Mouse (Mus musculus): Measurements from ENCODE around the gene Porcn.
A peak's percentile ranks its signal among the peaks of the same experiment; 100 is the strongest.

Porcn gene

DNA sequence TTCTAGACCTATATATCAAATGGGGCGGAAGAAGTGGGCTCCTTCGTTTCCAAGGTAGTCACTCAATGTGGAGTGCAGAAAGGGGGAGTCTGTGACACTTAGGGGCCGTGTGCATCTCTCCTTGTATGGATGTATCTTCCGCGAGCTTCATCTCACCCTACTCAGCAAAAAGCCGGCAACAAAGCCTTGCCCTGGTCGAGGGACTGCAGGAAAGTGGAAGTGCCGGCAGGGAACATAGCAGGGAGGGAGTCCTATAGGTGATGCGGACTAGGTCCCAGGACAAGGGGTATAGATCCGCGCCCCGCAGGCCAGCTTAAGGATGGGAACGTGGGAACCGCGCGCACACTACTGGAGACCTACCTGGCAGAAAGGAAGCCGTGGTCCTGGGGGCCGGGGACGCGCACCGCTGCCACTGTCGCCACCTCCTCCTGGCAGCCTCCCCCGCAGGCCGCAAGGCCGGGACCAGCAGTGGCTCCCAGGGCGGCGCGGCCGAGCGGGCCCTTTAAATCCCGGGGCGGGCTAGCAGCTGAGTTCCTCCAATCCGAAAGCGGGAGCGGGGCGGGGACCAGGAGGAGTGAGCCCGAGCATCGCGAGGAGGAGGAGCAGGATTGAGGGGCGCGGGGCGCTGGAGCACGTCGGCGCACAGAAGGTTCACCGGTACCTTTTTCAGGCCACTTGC, at the start of gene Porcn:
TSS of gene Porcn (minus strand) at position 511 of the 679 bp plus-strand sequence.
- peak; percentile 81 for DNase-seq

DNA sequence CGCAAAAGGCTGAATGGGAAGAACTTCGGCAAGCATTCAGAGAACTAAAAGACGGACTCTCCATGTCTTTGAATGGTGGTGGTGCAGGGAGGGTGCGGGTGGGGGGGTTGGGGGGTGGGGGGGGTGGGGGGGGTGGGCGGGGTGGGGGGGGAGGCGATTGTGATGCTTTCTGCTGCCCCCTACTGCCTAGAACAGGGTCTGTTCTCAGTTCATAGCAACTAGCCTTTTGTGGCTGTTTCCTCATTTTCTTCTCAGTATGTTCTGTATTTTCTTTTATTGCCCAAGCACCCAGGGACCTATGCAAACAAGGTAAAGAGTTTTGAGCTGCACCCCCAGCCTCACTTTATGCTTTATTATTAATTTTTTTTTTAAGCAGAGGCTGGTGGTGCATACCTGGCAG, 49.5 kb upstream of the Porcn start:
- DNase-seq: no peak

DNA sequence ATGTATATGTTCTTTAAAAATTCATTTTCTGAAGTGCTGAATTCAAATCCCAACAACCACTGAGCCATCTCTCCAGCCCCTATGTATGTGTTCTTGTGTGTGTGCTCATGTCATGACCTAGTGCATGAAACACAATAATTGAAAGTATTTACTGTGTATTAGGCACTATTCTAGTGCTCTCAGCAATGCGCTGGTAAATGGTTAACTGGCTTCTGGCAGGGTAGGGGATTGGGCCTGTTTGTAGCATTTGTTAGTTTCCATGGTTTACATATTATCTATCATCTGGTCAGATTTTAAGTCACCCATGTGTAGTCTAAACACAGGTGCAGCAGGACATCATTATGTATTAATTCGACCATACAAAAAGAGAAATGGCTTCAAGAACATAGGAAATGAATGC, 47.4 kb upstream of the Porcn start:
- DNase-seq: no peak

DNA sequence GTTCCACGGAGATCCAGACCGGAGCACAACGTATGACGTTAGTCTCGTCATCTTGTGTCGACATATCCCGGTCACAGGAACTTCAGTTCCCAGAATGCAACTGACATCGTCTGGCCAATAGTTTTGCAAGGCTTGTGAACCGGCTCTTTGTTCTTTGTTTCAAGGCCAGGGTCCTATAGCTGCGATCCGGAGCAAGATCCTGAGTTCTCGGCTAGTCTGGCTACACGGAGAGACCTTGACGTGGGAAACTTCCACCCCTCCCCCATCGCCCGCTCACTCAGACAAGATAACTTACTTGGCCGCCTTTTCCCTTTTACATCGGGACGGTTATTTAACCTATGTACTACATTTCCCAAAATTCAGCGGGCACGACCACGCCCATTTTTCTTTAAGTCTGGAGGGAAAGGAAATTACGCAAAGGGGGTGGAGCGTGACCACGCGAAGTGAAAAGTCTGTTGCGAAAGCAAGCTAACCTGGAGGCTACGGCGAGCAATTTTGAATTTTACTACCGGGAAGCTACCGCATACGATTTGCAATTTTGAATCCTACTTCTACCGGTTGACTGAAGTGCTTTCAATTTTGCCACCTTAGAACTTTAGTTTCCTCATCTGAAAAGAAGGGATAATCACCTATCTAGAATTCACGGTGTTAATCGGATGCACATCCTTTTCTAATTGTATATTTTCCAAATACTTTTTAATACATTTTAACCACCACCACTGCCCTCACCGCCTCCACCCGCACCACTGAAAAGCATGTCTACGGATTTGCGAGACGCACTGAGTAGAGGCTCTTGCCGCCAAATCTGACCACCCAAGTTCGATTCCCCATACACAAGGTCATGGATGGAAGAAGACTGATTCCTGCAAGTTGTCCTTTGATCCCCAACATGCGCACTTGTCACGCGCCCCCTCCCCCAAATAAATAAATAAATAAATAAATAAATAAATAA, 46.3 kb upstream of the Porcn start, which contains the start of gene Ftsj1:
TSS of gene Ftsj1 (minus strand) at position 73 of the 952 bp plus-strand sequence.
- DNase-seq: peak; percentile 63

- DNase-seq: no peak
These were observed 45.5 kb upstream of the Porcn start for GRCm38 (mm10) chrX:8251789-8252333.

DNA sequence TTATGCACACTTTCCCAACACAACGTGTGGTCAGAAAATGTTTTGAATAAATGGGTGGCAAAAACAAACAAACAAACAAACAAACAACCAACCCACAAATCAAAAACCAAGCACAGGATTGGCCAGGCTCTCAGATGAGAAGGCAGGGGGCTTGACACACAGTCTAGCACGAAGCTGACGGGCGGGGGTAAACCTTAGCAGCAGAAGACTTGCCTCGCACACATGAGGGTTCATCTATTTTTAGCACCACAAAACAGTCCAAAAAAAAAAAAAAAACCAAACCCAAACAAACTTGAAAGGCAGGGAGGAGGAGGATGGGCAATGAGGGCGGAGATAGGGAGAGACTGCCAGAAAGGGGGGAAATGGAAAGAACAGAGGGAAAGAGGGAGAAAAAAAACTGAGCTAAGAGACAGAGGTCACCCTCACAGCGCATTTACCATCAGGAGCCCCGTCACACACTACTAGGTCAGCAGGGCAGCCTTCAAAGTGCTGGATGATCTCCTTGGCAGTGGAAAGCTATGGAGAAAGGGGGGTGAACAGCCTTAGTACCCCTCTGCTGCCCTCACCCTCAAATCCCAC, 42.3 kb upstream of the Porcn start:
- DNase-seq: no peak

GRCm38 (mm10) chrX:8247680-8248079, 41.4 kb upstream of the Porcn start:
- no peak for DNase-seq

- DNase-seq: no peak
These were observed 32.6 kb upstream of the Porcn start for GRCm38 (mm10) chrX:8238804-8239395.

- DNase-seq: no peak
These were observed 30.4 kb upstream of the Porcn start for GRCm38 (mm10) chrX:8236704-8237103.

- DNase-seq: no peak
These were observed 27.3 kb upstream of the Porcn start for GRCm38 (mm10) chrX:8233602-8234001.

GRCm38 (mm10) chrX:8230272-8230671, 23.9 kb upstream of the Porcn start:
- DNase-seq: no peak

DNA sequence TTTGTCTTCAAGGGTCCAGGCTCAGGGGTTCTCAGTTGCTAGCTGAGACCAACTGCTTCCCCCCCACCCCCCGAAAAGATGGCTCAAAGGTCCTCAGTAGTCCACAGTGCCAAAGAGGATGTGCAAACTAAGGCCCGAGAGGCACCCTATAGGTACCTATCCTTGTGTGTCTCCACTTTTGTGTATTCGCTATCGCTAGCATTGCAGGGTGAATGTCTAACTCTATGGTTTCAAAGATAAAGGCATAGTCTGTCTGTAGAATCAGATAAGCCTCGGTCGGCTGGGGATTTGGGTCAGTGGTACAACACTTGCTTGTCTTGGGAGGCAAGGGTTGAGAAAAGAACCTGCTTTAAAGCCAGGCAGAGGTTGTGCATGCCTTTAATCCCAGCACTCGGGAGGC, 17.1 kb upstream of the Porcn start:
- DNase-seq: no peak

DNA sequence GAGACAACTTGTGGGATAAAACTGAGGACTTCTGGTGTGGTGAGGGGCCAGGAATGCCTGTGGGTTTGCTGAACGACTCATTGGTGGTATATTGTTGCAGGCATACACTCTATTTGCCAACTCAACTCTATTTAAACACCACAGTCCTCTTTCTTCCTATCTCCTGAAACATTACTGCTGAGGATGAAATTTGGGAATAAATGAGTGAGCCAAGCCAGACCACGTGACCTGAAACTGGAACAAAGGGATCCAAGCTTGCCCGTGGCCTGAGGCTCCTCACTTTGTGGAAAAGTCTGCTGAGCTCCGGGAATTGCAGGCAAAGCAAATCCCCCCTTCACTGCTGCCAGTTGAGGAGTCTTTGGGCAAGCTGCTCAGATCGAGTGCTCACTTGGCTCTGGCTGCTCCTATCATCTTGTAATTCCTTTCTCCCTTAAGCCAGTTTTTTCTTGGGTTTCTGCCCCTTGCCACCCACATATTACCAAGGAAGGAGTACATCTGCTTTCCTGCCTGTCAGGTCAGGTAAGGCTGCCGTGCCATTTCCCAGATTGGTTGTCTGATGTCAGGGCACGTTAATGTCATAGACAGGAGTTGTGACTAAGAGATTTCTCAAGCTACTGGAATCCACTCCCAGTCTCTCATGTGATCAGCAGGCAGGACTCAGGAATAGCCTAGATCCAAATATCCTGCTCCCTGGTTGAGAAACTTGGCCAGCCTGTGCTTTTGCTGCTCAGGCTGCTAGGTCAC, 16.5 kb upstream of the Porcn start:
- DNase-seq: peak; percentile 4

DNA sequence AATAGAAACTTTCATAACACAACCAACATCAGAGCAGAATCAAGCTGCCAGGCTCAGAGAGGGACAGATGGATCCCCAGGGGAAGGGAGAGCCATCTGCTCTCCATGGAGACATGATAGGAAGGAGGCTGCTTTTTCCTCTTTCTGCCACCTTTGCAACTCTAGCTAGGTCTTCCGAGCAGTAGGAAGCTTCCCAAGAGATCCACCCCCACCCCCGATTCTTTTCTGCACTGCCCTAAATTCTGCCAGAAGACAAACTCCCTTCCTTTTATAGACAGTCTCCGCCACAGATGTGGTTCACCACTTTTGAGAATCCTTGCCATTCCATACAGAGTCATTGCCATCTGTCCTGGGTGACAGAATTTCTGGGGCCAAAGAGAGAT, 16.0 kb upstream of the Porcn start:
- peak; percentile 4 for DNase-seq

DNA sequence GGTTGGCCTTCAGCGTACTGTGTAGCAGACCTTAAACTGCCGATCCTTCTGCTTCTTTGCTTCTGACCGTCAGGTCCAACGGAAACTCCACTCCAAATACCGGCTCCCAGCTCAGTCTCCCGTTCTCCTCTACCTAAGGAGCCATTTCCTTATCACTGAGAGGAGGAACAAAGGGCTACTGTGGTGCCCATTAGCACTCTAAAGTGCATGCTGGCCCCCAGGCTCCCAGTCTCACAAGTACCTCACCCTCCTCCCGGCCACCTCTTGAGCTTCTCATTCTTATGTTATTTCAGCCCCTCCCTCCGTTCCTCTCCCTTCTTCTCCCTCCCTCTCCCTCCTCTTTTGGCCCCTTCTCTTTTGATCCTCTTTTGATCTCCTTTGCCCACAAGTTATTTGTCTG, 13.3 kb upstream of the Porcn start:
- DNase-seq: no peak

DNA sequence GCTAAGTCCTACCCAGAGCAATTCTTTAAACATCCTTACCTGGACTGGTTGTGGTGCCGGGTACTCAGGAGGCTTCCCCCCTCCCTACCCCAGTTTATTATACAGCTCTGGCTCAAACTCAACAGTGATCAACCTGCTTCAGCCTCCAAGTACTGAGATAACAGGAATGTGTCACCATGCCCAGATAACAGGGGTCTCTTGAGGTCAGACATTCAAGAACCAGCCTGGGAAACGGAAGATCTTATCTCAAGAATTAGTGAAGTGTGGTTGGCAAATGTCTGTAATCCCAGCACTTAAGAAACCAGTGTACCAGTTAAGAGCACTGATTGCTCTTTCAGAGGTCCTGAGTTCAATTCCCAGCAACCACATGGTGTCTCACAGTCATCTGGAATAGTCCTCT, 11.8 kb upstream of the Porcn start:
- no peak for DNase-seq

GRCm38 (mm10) chrX:8217383-8217782, 11.1 kb upstream of the Porcn start:
- DNase-seq: no peak

DNA sequence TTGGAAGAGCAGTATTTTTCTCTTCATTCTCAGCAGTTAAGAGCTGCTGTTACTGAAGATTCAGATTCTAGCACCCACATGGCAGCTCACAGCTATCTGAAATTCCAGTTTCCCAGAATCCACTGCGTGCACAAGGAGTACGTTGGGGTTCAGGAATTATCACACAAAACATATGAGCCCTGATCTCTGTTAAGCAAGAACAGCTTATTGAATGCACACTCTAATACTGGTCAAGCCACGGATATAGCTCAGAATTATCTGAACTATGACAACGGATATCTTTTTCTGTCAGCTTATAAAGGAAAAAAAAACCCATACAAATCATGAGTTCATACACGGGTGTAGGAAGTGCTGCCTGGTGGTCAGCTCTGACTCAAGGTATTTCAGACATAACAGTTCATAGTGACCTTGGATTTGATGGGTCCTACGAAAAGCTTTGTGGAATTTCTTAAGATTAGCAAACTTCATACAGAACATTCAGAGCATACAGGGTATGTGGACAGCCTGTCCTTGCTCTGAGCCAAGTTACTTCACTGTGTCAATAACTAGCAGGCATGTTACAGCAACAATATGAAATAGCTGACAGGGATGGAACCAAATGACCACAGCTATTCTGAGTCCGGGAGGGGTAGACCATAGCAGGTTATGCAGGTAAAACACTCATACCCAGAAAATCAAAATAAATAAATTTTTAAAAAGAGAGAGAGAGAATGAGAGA, 5.3 kb upstream of the Porcn start:
- no peak for DNase-seq

DNA sequence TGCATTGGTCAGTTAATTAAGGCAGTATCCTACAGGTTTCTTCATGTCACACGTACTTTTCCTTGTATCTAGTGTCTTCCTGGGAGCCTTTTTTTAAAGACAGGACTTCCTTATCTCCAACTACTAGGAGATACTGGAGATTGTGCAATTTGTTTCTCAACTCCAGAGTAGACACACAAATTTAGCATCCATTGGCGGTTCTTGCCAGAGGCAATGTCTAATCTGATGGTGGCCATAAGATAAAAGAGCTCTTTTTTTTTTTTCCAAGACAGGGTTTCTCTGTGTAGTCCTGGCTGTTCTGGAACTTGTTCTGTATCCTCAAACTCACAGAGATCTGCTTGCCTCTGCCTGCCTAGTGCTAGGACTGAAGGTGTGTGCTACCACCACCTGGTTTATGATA, 3.4 kb upstream of the Porcn start:
- DNase-seq: no peak

DNA sequence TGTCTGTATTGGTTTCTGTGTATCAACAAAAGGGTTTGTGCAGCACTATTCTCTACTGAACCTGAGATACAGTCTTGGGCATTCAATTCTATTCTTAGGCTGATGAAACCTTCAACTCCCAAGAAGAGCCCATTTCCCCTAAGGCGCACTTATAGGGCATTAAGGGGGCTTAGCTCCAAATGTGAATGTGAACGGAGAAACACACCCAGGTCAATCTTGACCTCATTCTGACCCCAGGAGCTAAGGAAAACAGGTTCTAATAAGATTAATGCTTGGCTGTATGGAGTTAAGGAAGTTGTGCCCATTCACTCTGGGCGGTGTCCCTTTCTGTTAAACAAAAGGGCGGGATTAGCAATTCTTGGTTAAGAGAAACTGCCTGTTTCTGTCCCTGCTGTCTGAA, 899 bp upstream of the Porcn start:
- no peak for DNase-seq

DNA sequence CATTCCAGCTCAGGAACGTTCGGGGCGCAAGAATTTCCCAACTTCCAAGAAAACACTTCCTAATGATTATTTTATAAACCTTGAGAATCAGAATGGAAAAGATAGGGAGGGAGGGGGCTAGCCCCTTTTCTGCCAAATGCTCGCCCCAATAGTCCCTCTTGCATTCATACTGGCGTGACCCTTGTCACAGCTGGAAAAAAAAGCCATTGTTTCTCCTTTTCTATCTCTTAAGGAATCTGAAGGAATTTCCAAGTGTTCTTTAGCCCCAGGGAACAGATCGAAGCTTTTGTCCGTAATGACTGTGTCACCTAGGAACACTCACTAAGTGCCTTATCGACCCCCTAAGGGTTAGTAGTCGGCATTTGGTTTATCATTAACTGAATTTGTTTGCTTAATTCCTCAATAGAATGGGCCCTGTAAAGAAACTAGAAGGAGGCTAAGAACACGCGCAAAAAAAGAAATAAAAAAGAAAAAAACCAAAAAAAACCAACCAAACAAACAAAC, 421 bp upstream of the Porcn start:
- DNase-seq: no peak

Data from right cerebral cortex, postnatal 4 days (tissue).